Mouse (Mus musculus): ENCODE data around the gene Nipa2.
"Not testable (repeated sequence)": the region's sequence is repeated elsewhere in the genome, so short reads cannot be mapped to it uniquely, and the experiment has no call there.

Nipa2 gene

GRCm38 (mm10) chr7:55938341-55938740 is 23.9 kb downstream of the Nipa2 start:
- DNase-seq (ENCODE audit: low spot score): no peak

GRCm38 (mm10) chr7:55935025-55935424 is 27.3 kb downstream of the Nipa2 start:
- DNase-seq (ENCODE audit: low spot score): no peak

GRCm38 (mm10) chr7:55928649-55929048 is 33.6 kb downstream of the Nipa2 start:
- no peak for DNase-seq (ENCODE audit: low spot score)

GRCm38 (mm10) chr7:55927262-55927661 is 35.0 kb downstream of the Nipa2 start:
- no peak for DNase-seq (ENCODE audit: low spot score)

- DNase-seq (ENCODE audit: low spot score): not testable (repeated sequence)
These were observed 43.9 kb downstream of the Nipa2 start for GRCm38 (mm10) chr7:55918365-55918764.

- DNase-seq (ENCODE audit: low spot score): no peak
These were observed 50.2 kb downstream of the Nipa2 start for GRCm38 (mm10) chr7:55912118-55912517.

GRCm38 (mm10) chr7:55911371-55911770 is 50.9 kb downstream of the Nipa2 start:
- no peak for DNase-seq (ENCODE audit: low spot score)

- DNase-seq (ENCODE audit: low spot score): no peak
These were observed 51.9 kb downstream of the Nipa2 start for GRCm38 (mm10) chr7:55910356-55910755.

- DNase-seq (ENCODE audit: low spot score): no peak
These were observed 52.8 kb downstream of the Nipa2 start for GRCm38 (mm10) chr7:55909519-55909918.

GRCm38 (mm10) chr7:55905449-55905848 is 56.8 kb downstream of the Nipa2 start:
- no peak for DNase-seq (ENCODE audit: low spot score)

GRCm38 (mm10) chr7:55903766-55904165 is 58.5 kb downstream of the Nipa2 start:
- DNase-seq (ENCODE audit: low spot score): no peak

GRCm38 (mm10) chr7:55891797-55892196 is 70.5 kb downstream of the Nipa2 start:
- DNase-seq (ENCODE audit: low spot score): no peak

- DNase-seq (ENCODE audit: low spot score): no peak
These were observed 71.5 kb downstream of the Nipa2 start for GRCm38 (mm10) chr7:55890731-55891130.

- DNase-seq (ENCODE audit: low spot score): no peak
These were observed 72.3 kb downstream of the Nipa2 start for GRCm38 (mm10) chr7:55889996-55890395.

GRCm38 (mm10) chr7:55888603-55889002 is 73.7 kb downstream of the Nipa2 start:
- DNase-seq (ENCODE audit: low spot score): no peak
